ENCODE assay signal across 27 mouse cellular contexts in the genomic region with DNA sequence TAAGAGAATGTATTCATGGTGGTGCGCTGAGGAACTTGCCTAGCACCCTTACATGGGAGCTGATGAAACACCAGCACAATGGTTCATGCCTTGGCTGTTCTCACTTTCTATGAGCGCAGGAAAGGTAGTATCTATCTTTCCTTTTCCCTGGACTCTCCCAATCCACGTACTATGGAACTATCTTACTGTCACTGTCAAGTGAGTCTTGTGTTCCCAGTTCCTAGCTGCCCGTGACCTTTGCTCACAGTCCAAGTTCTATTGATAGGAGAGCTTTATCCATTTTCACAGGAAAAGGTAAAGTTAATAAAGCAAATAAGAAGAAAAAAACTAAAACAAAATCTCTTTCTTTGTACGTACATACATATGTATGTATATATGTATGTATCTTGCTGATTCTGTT. TPM values are rescaled to one million over a fixed set of nuclear protein-coding genes. Genes with fewer than 3 reads are reported as not detected.
DNase-seq lines count a peak whose midpoint lies in the region; ATAC-seq and TF ChIP-seq lines count a peak whose summit lies in the region.
"Had no signal": no experiment of that assay in that cellular context is flagged by ENCODE, and none has a peak within 500 bp of the region (broad histone marks: within the 10 kb centered on the region; RNA-seq: fewer than 3 reads in every experiment).

No protein-coding gene starts in this region.

- no peak for TF ChIP-seq CTCF in small intestine, adult 2 months (IDR thresholded peaks at IDR 0.05; ENCODE audit: extremely low read depth, insufficient read length, insufficient replicate concordance, low read depth, low read length)

- no peak overlapping the region for H3K4me2 ChIP-seq in heart, embryonic 13.5 days
- H3K4me2 ChIP-seq in kidney, embryonic 15.5 days = no peak overlapping the region
- no peak overlapping the region for H3K4me2 ChIP-seq in kidney, embryonic 14.5 days (replicated peaks; ENCODE audit: low read depth, low read length)
- H3K4me2 ChIP-seq: forebrain, embryonic 15.5 days; liver, embryonic 13.5 days; lung, embryonic 14.5 days; neural tube, embryonic 15.5 days had no signal

- H3K27ac ChIP-seq in heart, embryonic 13.5 days (replicated peaks) = 0 out of 2 replicates have a peak overlapping the region, but pooled peaks have one; percentile 51
- H3K27ac ChIP-seq in kidney, embryonic 15.5 days = 0 out of 2 replicates have a peak overlapping the region, but pooled peaks have one; percentile 10
- no peak overlapping the region for H3K27ac ChIP-seq in kidney, embryonic 14.5 days (ENCODE audit: low read depth, low read length)
- H3K27ac ChIP-seq in brown adipose tissue, adult 24 weeks (replicated peaks; ENCODE audit: low read depth, low read length) = peak overlapping the region; percentile 35
- H3K27ac ChIP-seq in small intestine, adult 2 months (ENCODE audit: insufficient read depth, low read depth, low read length) = peak overlapping the region; percentile 82
- H3K27ac ChIP-seq: embryonic facial prominence, embryonic 10.5 days; forebrain, embryonic 15.5 days; hindbrain, embryonic 10.5 days; hindbrain, postnatal 0 days; layer of hippocampus, adult 2 months; liver, embryonic 13.5 days; midbrain, embryonic 10.5 days; neural tube, embryonic 15.5 days had no signal

- no peak overlapping the region for H3K9ac ChIP-seq in heart, embryonic 13.5 days
- no peak overlapping the region for H3K9ac ChIP-seq in kidney, embryonic 15.5 days
- H3K9ac ChIP-seq in kidney, embryonic 14.5 days (ENCODE audit: low read depth, low read length) = no peak overlapping the region
- H3K9ac ChIP-seq: forebrain, embryonic 15.5 days; liver, embryonic 13.5 days; lung, embryonic 14.5 days; neural tube, embryonic 15.5 days had no signal

- H3K4me3 ChIP-seq in heart, embryonic 13.5 days = no peak overlapping the region
- H3K4me3 ChIP-seq in kidney, embryonic 15.5 days (replicated peaks) = no peak overlapping the region
- H3K4me3 ChIP-seq in kidney, embryonic 14.5 days (ENCODE audit: low read length) = no peak overlapping the region
- H3K4me3 ChIP-seq in brown adipose tissue, adult 24 weeks (ENCODE audit: insufficient read depth, low read depth, low read length) = no peak overlapping the region
- H3K4me3 ChIP-seq in small intestine, adult 2 months (ENCODE audit: low read depth, low read length) = no peak overlapping the region
- H3K4me3 ChIP-seq: embryonic facial prominence, embryonic 10.5 days; forebrain, embryonic 15.5 days; hindbrain, embryonic 10.5 days; layer of hippocampus, adult 2 months; liver, embryonic 13.5 days; midbrain, embryonic 10.5 days; neural tube, embryonic 15.5 days had no signal

- peaks cover 13% of the 10 kb centered on the region for H3K36me3 ChIP-seq in heart, embryonic 13.5 days
- peaks cover 13% of the 10 kb centered on the region for H3K36me3 ChIP-seq in kidney, embryonic 15.5 days
- H3K36me3 ChIP-seq in kidney, embryonic 14.5 days (ENCODE audit: control insufficient read depth, insufficient read depth, low read length) = peaks cover 8% of the 10 kb centered on the region; the same call in 1 of the 2 replicates
- peaks cover 6% of the 10 kb centered on the region for H3K36me3 ChIP-seq in small intestine, adult 2 months (ENCODE audit: control insufficient read depth, insufficient read depth, low read length)
- H3K36me3 ChIP-seq: liver, embryonic 13.5 days had no signal

- no peak for TF ChIP-seq POLR2A in small intestine, adult 2 months (IDR thresholded peaks at IDR 0.05; ENCODE audit: low read depth, low read length)

- no peaks in the 10 kb centered on the region for H3K9me3 ChIP-seq in heart, embryonic 13.5 days
- no peaks in the 10 kb centered on the region for H3K9me3 ChIP-seq in kidney, embryonic 15.5 days (replicated peaks)
- H3K9me3 ChIP-seq in kidney, embryonic 14.5 days (ENCODE audit: control insufficient read depth, low read length) = no peaks in the 10 kb centered on the region
- H3K9me3 ChIP-seq: embryonic facial prominence, embryonic 10.5 days; forebrain, embryonic 15.5 days; hindbrain, embryonic 10.5 days; liver, embryonic 13.5 days; midbrain, embryonic 10.5 days; neural tube, embryonic 15.5 days had no signal

- H3K4me1 ChIP-seq in heart, embryonic 13.5 days = peaks cover 17% of the 10 kb centered on the region
- H3K4me1 ChIP-seq in kidney, embryonic 15.5 days = peaks cover 9% of the 10 kb centered on the region; the same call in 1 of the 2 replicates
- H3K4me1 ChIP-seq in kidney, embryonic 14.5 days (ENCODE audit: control insufficient read depth, insufficient read depth, low read length) = 0 out of 2 replicates have a peak, but pooled peaks cover 3% of the 10 kb centered on the region
- peaks cover 17% of the 10 kb centered on the region for H3K4me1 ChIP-seq in brown adipose tissue, adult 24 weeks (ENCODE audit: control insufficient read depth, insufficient read depth, insufficient read length, low read length)
- peaks cover 10% of the 10 kb centered on the region for H3K4me1 ChIP-seq in small intestine, adult 2 months (ENCODE audit: control insufficient read depth, insufficient read depth, insufficient read length, low read length)

- DNase-seq in heart, adult 9 months (ENCODE audit: low spot score in 2 of 2) = no peak
- no peak for DNase-seq in spleen, postnatal 10 days (ENCODE audit: low spot score in 2 of 2)
- DNase-seq: adrenal gland, postnatal 36 days; cerebellum, adult 11-12 months; cerebellum, postnatal 10 days; gastrocnemius, postnatal 10 days; kidney, adult 18-20 months; kidney, postnatal 14 days; layer of hippocampus, postnatal 36 days; liver, embryonic 13.5 days; lung, embryonic 14.5 days; lung, postnatal 36 days; right cerebral cortex, adult 18-20 months; right cerebral cortex, postnatal 4 days had no signal

- 79% methylated on average over 5 of the region's 5 CpGs for WGBS in heart, embryonic 13.5 days
- 91% methylated on average over 5 of the region's 5 CpGs for WGBS in kidney, embryonic 15.5 days
- 93% methylated on average over 5 of the region's 5 CpGs for whole genome bisulfite sequencing in kidney, embryonic 14.5 days
- WGBS in small intestine, adult 2 months = 44% methylated on average over 5 of the region's 5 CpGs

- H3K27me3 ChIP-seq in heart, embryonic 13.5 days (replicated peaks) = no peaks in the 10 kb centered on the region
- H3K27me3 ChIP-seq in kidney, embryonic 15.5 days = no peaks in the 10 kb centered on the region
- H3K27me3 ChIP-seq in kidney, embryonic 14.5 days (ENCODE audit: control insufficient read depth, insufficient read depth, low read length) = no peaks in the 10 kb centered on the region
- no peaks in the 10 kb centered on the region for H3K27me3 ChIP-seq in small intestine, adult 2 months (ENCODE audit: control insufficient read depth, insufficient read depth, low read length)
- H3K27me3 ChIP-seq: forebrain, embryonic 15.5 days; liver, embryonic 13.5 days; neural tube, embryonic 15.5 days had no signal

- ATAC-seq in heart, embryonic 13.5 days (ENCODE audit: extremely low read depth, insufficient number of reproducible peaks, low FRiP score, low TSS enrichment) = no peak
- ATAC-seq in kidney, embryonic 15.5 days (replicated peaks; ENCODE audit: low FRiP score) = no peak
- no peak for ATAC-seq in kidney, embryonic 14.5 days (ENCODE audit: low FRiP score, low TSS enrichment)
- ATAC-seq: CD4-positive, CD25-positive, alpha-beta regulatory T cell, adult 4 months; forebrain, embryonic 15.5 days; hindbrain, postnatal 0 days had no signal

RNA-seq across cellular contexts. Expression of a gene that starts 28.7 kb away (rescaled TPM):
- polyA plus RNA-seq in heart, embryonic 13.5 days (2015; fragmentation: Nextera tagmentation; extraction: Ambion mirVana) = 23.0 and 24.8 TPM in 2 replicates
- 46.7 and 53.7 TPM in 2 replicates for polyA plus RNA-seq in kidney, embryonic 15.5 days (2015; fragmentation: Nextera tagmentation; extraction: Ambion mirVana)
- polyA plus RNA-seq in kidney, embryonic 14.5 days (2014; fragmentation: Nextera tagmentation; extraction: Ambion mirVana) = 44.8 and 64.0 TPM in 2 replicates
- 9.3 and 10.3 TPM in 2 replicates for polyA plus RNA-seq in brown adipose tissue, adult 24 weeks (2012; ENCODE audit: insufficient read depth, insufficient read length, missing spikeins)
- 3.1 and 9.0 TPM in 2 replicates for polyA plus RNA-seq in small intestine, adult 2 months (2012; rRNA removed)
